In genomic region chr1:162108181-162108671, GRCm38 (mm10) we compare ENCODE assay signal across 10 mouse cellular contexts.
A peak's percentile ranks its signal among the peaks of the same experiment; 100 is the strongest.
DNase-seq lines count a peak whose midpoint lies in the region; ATAC-seq lines count a peak whose summit lies in the region.
"Had no signal": no experiment of that assay in that cellular context is flagged by ENCODE, and none has a peak within 500 bp of the region (broad histone marks: within the 10 kb centered on the region; RNA-seq: fewer than 3 reads in every experiment).

No protein-coding gene starts in this region.

- H3K4me1 ChIP-seq in embryonic facial prominence, embryonic 12.5 days = peaks cover 13% of the 10 kb centered on the region; the same call in 1 of the 2 replicates
- peaks cover 21% of the 10 kb centered on the region for H3K4me1 ChIP-seq in midbrain, embryonic 14.5 days (ENCODE audit: control insufficient read depth, insufficient read depth, low read length)

- peak overlapping the region; percentile 82 for H3K27ac ChIP-seq in embryonic facial prominence, embryonic 12.5 days
- H3K27ac ChIP-seq in midbrain, embryonic 14.5 days (replicated peaks; ENCODE audit: low read depth, low read length) = peak overlapping the region; percentile 42
- H3K27ac ChIP-seq: liver, embryonic 14.5 days had no signal

- no peak overlapping the region for H3K9ac ChIP-seq in embryonic facial prominence, embryonic 12.5 days
- no peak overlapping the region for H3K9ac ChIP-seq in midbrain, embryonic 14.5 days (replicated peaks; ENCODE audit: low read length)
- H3K9ac ChIP-seq: liver, embryonic 14.5 days had no signal

- no peak overlapping the region for H3K4me2 ChIP-seq in embryonic facial prominence, embryonic 12.5 days (replicated peaks)
- H3K4me2 ChIP-seq in midbrain, embryonic 14.5 days (ENCODE audit: low read length) = no peak overlapping the region

- 60% methylated on average over 7 of the region's 7 CpGs for WGBS in embryonic facial prominence, embryonic 12.5 days
- WGBS in midbrain, embryonic 14.5 days = 23% methylated on average over 7 of the region's 7 CpGs

- H3K36me3 ChIP-seq in embryonic facial prominence, embryonic 12.5 days = no peaks in the 10 kb centered on the region
- no peaks in the 10 kb centered on the region for H3K36me3 ChIP-seq in midbrain, embryonic 14.5 days (ENCODE audit: control insufficient read depth, insufficient read depth, low read length)

- no peaks in the 10 kb centered on the region for H3K27me3 ChIP-seq in embryonic facial prominence, embryonic 12.5 days
- H3K27me3 ChIP-seq in midbrain, embryonic 14.5 days (ENCODE audit: control insufficient read depth, insufficient read depth, low read length) = no peaks in the 10 kb centered on the region
- H3K27me3 ChIP-seq: Patski had no signal

- intact Hi-C loops in heart, postnatal 10 days (cut with DNase I) = no loop called here

- H3K9me3 ChIP-seq in embryonic facial prominence, embryonic 12.5 days = no peaks in the 10 kb centered on the region
- no peaks in the 10 kb centered on the region for H3K9me3 ChIP-seq in midbrain, embryonic 14.5 days (ENCODE audit: control insufficient read depth, low read length)

- no peak overlapping the region for H3K4me3 ChIP-seq in embryonic facial prominence, embryonic 12.5 days
- H3K4me3 ChIP-seq in midbrain, embryonic 14.5 days (replicated peaks; ENCODE audit: low read depth, low read length) = no peak overlapping the region

- peak; percentile 10 for DNase-seq in embryo, embryonic 10 days (ENCODE audit: low spot score)
- DNase-seq in embryo, embryonic 11 days = no peak
- DNase-seq in layer of hippocampus, adult 9-11 months = peak; percentile 26
- peak; percentile 47 for DNase-seq in midbrain, embryonic 14.5 days
- DNase-seq in Muller cell, postnatal 12 days (ENCODE audit: inconsistent ontology term) = no peak
- DNase-seq in heart, postnatal 10 days = no peak

- ATAC-seq in embryonic facial prominence, embryonic 12.5 days (ENCODE audit: insufficient number of reproducible peaks, insufficient read depth, low FRiP score, low TSS enrichment) = peak; percentile 67; the same call in 1 of the 2 replicates
- peak; percentile 56 for ATAC-seq in midbrain, embryonic 14.5 days (ENCODE audit: low FRiP score, low TSS enrichment)
- no peak for ATAC-seq in cerebellum, adult (ENCODE audit: insufficient number of reproducible peaks, low FRiP score, low TSS enrichment)
- ATAC-seq: Patski had no signal

Comparison
In these comparisons a context has a peak if more than half of its experiments do, and no peak if none do; other contexts are left out.
1. DNase-seq: peak in embryo, embryonic 10 days (single experiment), layer of hippocampus, adult 9-11 months (single experiment) and midbrain, embryonic 14.5 days (single experiment); none in embryo, embryonic 11 days (single experiment), Muller cell, postnatal 12 days (single experiment) and heart, postnatal 10 days (0 of 2).